Mouse (Mus musculus): ENCODE data around the gene Zfhx3. TPM values are rescaled to one million over a fixed set of nuclear protein-coding genes. Genes with fewer than 3 reads are reported as not detected.

Zfhx3 gene
- polyA plus RNA-seq, 1 experiment = 17.1 TPM

DNA sequence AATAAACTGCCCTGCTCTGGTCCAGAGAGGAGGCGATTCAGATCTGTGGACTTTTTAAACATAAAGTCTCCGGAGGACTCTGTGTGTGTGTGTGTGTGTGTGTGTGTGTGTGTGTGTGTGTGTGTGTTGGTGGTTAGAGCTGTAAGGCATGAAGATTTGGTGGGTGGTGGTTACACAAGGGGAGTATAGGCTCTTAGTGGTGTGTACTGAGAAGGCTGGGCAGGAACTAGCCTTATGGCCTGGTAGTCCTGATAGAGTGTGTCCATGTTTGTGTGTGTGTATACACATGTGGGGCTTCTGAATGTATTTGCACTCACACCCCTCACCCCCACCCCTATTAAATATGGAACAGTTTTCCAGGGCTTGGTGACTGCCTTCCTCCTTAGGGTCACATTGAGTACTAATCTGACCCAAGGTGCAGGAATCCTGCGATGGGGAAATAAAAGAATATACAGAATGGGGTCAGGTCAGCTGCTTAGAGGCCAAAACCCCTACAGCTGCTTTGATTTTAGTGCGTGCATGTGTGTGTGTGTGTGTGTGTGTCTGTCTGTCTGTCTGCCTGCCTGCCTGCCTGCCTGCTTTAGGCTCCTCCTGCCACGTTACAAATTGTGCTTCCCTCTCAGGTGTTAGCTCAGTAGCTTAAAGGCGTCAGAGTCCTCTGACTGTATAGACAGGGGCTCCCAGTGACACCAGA lies 764.6 kb downstream of the Zfhx3 start:
- no peak overlapping the region for H3K27ac ChIP-seq (ENCODE audit: insufficient read depth, low read depth, low read length)
- peaks cover 33% of the 10 kb centered on the region for H3K4me1 ChIP-seq (ENCODE audit: control insufficient read depth, insufficient read depth, low read length)
- no peak for TF ChIP-seq POLR2A (IDR thresholded peaks at IDR 0.05; ENCODE audit: borderline replicate concordance, low read depth, low read length)
- no peak for TF ChIP-seq CTCF (IDR thresholded peaks at IDR 0.05; ENCODE audit: low read depth, low read length)
- no peak overlapping the region for H3K4me3 ChIP-seq (ENCODE audit: insufficient read depth, low read length)

DNA sequence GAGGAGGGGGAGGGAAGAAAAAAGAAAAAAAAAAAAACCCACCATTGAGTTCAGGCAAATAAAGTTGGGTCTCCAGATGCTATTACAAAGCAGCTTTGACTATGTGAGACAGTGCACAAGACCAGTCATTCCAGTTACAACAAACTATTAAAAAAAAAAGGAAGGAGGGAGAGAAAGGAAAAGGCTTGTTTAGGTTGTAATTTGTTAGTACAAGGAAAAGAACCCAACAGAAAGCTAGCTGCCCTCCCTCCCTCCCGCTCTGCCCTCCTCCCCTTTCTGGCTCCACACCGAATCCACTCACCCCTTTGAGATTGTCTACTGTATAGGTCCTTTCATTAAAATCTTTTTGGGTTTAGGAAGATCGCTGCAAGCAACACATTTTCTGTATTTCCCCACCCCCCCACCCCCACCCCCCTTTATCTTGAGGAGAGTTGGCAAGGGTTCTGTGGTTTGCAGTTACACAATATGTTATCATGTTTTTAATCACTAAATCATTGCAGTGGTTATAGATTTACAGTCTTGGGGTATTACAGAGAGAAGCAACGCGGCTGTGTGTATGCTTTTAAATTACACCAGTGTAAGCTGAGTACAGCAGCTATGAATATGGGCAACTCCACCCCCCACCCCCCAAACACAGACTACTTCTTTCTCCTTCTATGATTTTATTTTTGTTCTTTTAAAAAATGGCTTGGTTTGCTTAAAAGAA lies 765.3 kb downstream of the Zfhx3 start:
- Histone ChIP-seq H3K27ac (ENCODE audit: insufficient read depth, low read depth, low read length) (no peak overlapping the region), H3K4me1 (ENCODE audit: control insufficient read depth, insufficient read depth, low read length) (peaks cover 33% of the 10 kb centered on the region), H3K4me3 (ENCODE audit: insufficient read depth, low read length) (no peak overlapping the region)
- TF ChIP-seq POLR2A (IDR thresholded peaks at IDR 0.05; ENCODE audit: borderline replicate concordance, low read depth, low read length) (no peak), CTCF (IDR thresholded peaks at IDR 0.05; ENCODE audit: low read depth, low read length) (no peak)

GRCm38 (mm10) chr8:108708833-108709387 lies 766.5 kb downstream of the Zfhx3 start:
- Histone ChIP-seq H3K27ac (ENCODE audit: insufficient read depth, low read depth, low read length) (no peak overlapping the region), H3K4me3 (ENCODE audit: insufficient read depth, low read length) (no peak overlapping the region), H3K4me1 (ENCODE audit: control insufficient read depth, insufficient read depth, low read length) (peaks cover 38% of the 10 kb centered on the region)
- TF ChIP-seq POLR2A (IDR thresholded peaks at IDR 0.05; ENCODE audit: borderline replicate concordance, low read depth, low read length) (no peak), CTCF (IDR thresholded peaks at IDR 0.05; ENCODE audit: low read depth, low read length) (no peak)

DNA sequence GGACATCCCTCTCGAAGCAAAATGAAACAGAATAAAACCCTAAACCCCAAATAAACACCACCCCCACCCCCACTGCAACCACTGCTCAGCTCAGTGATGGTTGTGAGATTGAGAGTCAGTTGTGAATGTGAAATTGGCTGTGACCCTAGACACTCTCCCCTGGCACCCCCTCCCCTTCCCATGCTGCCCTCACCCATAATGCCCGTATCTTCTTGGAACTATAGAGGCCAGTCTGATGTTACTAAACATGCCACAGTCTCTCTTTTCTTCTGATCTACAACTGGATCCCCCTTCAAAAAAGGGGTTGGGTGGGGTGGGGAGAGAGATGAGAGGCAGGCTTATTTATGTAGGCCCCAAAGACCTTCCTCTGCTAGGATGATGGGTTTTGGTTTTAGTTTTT lies 767.0 kb downstream of the Zfhx3 start:
- TF ChIP-seq POLR2A (IDR thresholded peaks at IDR 0.05; ENCODE audit: borderline replicate concordance, low read depth, low read length) = no peak
- no peak for TF ChIP-seq CTCF (IDR thresholded peaks at IDR 0.05; ENCODE audit: low read depth, low read length)
- peaks cover 40% of the 10 kb centered on the region for H3K4me1 ChIP-seq (ENCODE audit: control insufficient read depth, insufficient read depth, low read length)
- H3K27ac ChIP-seq (ENCODE audit: insufficient read depth, low read depth, low read length) = no peak overlapping the region
- H3K4me3 ChIP-seq (ENCODE audit: insufficient read depth, low read length) = no peak overlapping the region

- TF ChIP-seq POLR2A (IDR thresholded peaks at IDR 0.05; ENCODE audit: borderline replicate concordance, low read depth, low read length) (no peak), CTCF (IDR thresholded peaks at IDR 0.05; ENCODE audit: low read depth, low read length) (no peak)
- no peak overlapping the region for H3K4me3 ChIP-seq (ENCODE audit: insufficient read depth, low read length)
- no peak overlapping the region for H3K27ac ChIP-seq (ENCODE audit: insufficient read depth, low read depth, low read length)
- peaks cover 40% of the 10 kb centered on the region for H3K4me1 ChIP-seq (ENCODE audit: control insufficient read depth, insufficient read depth, low read length)
Measured at GRCm38 (mm10) chr8:108709928-108710606, 767.6 kb downstream of the Zfhx3 start.

GRCm38 (mm10) chr8:108710607-108711489 lies 768.4 kb downstream of the Zfhx3 start:
- TF ChIP-seq CTCF (IDR thresholded peaks at IDR 0.05; ENCODE audit: low read depth, low read length) = no peak
- TF ChIP-seq POLR2A (IDR thresholded peaks at IDR 0.05; ENCODE audit: borderline replicate concordance, low read depth, low read length) = no peak
- Histone ChIP-seq H3K27ac (ENCODE audit: insufficient read depth, low read depth, low read length) (no peak overlapping the region), H3K4me1 (ENCODE audit: control insufficient read depth, insufficient read depth, low read length) (peaks cover 41% of the 10 kb centered on the region), H3K4me3 (ENCODE audit: insufficient read depth, low read length) (no peak overlapping the region)

DNA sequence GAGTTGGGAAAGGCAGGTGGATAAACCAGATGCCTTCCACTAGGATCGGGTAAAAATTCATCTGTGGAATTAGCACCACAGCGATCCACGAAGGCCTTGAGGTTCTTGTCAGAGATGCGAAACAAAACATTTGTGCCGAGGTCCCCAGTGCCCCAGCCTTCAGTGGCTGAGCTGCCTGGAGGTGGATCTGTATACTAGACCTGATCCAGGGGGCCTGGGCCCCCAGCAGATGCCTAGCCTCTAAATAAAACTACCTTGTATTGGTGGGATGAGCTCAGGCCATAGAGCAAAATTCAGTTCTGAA lies 769.0 kb downstream of the Zfhx3 start:
- H3K27ac ChIP-seq (ENCODE audit: insufficient read depth, low read depth, low read length) = no peak overlapping the region
- H3K4me3 ChIP-seq (ENCODE audit: insufficient read depth, low read length) = no peak overlapping the region
- no peak for TF ChIP-seq POLR2A (IDR thresholded peaks at IDR 0.05; ENCODE audit: borderline replicate concordance, low read depth, low read length)
- no peak for TF ChIP-seq CTCF (IDR thresholded peaks at IDR 0.05; ENCODE audit: low read depth, low read length)
- peaks cover 39% of the 10 kb centered on the region for H3K4me1 ChIP-seq (ENCODE audit: control insufficient read depth, insufficient read depth, low read length)

GRCm38 (mm10) chr8:108712001-108712411 lies 769.6 kb downstream of the Zfhx3 start:
- no peak for TF ChIP-seq CTCF (IDR thresholded peaks at IDR 0.05; ENCODE audit: low read depth, low read length)
- Histone ChIP-seq H3K4me1 (ENCODE audit: control insufficient read depth, insufficient read depth, low read length) (peaks cover 35% of the 10 kb centered on the region), H3K4me3 (ENCODE audit: insufficient read depth, low read length) (no peak overlapping the region), H3K27ac (ENCODE audit: insufficient read depth, low read depth, low read length) (no peak overlapping the region)

- Histone ChIP-seq H3K4me1 (ENCODE audit: control insufficient read depth, insufficient read depth, low read length) (peaks cover 32% of the 10 kb centered on the region), H3K4me3 (ENCODE audit: insufficient read depth, low read length) (no peak overlapping the region), H3K27ac (ENCODE audit: insufficient read depth, low read depth, low read length) (no peak overlapping the region)
- no peak for TF ChIP-seq POLR2A (IDR thresholded peaks at IDR 0.05; ENCODE audit: borderline replicate concordance, low read depth, low read length)
- TF ChIP-seq CTCF (IDR thresholded peaks at IDR 0.05; ENCODE audit: low read depth, low read length) = no peak
Measured at GRCm38 (mm10) chr8:108712607-108713006, 770.2 kb downstream of the Zfhx3 start.
